Mouse (Mus musculus) frontal cortex, adult 2 months (tissue): Measurements from ENCODE around the gene Tuba3b. TPM values are rescaled to one million over a fixed set of nuclear protein-coding genes. Genes with fewer than 3 reads are reported as not detected.

Experiments
- DNase-seq, 2 experiments: peaks; one replicate each; pipeline ENCODE4 v3.0.0; 2022; ENCODE audit warnings: low spot score in 1 of 2; ENCODE audit errors: extremely low spot score in 1 of 2
- polyA plus RNA-seq: library from polyadenylated mRNA; depleted of rRNA; stranded (reverse); fragments of >200 nt; gene quantifications from 2 replicates; pipeline ENCODE4 v1.2.3, GENCODE M21; 2012; rRNA removed

Gene Tuba3b
- polyA plus RNA-seq: not detected in 2 replicates

DNA sequence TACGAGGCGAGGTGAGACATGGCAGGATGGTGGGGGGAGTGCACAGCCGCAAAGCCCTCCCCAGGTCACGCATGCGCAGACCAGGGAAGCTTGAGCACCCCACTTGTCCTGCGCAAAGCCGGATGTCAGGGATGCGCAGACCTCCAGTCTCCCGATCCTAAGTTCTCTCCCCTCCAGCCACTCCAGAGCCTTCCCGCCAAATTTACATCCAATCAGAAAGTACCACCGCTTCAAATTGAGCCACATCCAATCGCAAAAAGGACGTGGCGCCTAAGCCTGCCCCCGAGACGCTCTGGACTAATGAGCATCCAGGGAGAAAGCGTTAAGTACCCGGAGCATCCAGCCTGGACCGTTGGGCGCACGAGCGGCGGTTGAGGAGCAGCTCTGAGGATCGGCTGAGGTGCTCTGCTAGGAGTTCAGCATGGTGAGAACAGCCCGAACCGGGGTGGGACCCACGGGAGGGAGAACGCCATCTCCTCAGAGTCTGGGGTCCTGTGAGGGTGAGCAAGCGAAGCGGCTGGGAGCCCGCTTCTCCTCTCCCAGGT, at the start of gene Tuba3b:
Gene Tuba3b (plus strand): TSS at position 92 of the 545 bp plus-strand sequence.
- no peak for DNase-seq

DNA sequence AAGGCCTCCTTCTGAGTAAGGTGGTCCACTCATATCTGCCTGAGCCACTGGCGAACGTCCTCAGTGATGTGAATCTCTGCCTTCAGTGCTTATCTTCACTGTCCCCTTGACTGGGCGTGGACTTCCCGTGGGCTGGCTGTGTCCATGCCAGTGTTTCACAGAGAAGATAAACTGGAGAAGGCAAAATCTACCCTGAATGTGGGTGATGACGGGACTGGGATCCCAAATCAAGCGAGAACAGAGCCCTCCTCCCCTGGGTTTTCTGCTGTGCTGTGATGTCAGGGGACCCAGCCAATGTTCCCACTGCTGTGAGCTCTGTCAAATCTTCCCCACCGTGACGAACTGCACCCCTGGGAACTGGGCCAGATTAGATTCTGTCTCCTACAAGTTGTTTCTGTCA, 48.3 kb upstream of the Tuba3b start:
- no peak for DNase-seq

DNA sequence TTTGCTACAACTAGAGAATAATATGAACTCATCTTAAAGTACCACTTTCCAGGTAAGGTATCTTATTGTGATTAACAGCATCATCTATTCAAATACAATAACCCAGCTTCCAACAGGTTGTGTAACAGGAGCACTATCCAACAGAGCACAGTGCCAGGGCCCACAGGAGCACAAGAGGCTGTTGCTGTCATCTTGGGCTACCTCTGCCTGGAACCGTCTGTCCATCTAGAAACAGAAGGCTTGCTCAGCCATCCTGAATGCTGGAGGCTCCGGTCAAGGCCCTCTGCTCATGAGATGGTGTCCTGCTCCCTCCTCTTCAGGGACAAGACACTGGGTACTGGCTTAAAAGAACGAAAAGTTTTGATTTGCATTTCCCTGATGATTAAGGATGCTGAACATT, 47.7 kb upstream of the Tuba3b start:
- no peak for DNase-seq

DNA sequence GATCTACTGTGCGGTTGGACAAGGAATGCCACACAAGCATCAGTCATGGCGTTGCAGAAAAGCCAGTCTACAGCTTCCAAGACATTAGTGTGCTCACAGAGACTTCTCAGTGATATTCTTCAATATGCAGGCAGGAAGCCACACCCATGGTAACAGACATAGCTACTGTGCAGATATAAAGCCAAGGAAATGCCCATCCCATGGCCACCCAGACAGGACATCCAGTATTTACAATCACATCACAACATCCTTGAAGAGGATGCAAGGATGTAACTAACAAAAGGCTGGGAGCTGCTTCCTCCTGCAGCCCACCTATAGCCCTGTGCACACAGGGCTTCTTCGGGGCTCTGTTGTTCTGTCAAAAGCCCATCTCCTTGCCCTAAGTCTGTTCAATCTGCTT, 46.9 kb upstream of the Tuba3b start:
- no peak for DNase-seq

DNA sequence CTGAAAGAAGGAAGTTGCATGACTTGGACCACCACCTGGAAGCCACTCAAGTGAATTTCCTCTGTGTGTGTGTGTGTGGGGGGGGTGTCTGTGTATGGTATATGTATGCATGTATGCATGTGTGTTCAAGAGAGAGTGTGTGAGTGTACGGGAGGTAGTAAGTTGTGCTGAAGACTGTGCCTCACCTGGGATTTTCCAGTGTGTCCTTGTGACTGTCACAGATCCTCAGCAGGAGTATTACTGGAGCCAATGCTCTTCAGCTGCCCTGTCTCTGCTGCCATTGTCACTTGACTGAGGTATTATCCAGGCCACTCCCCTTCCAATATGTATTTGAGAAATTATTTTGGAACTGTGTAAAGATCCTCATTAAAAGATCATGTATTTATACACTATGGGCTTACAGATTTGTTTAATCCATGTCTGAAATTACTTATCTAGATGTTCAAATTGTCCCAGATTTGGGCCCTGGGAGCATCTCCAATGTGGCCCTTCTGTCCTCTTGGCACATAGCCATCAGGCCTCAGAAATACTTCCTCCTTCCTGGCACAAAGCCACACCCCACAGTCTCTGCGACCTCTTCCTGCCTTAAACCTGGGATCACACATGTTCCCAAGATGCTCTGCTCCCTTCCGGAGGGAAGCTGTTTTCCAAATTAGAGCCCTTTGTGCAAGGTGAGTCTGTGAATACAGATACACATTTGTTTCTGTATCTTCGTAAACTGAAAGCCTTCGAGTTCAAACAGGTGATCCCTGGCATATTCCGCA, 42.1 kb upstream of the Tuba3b start:
- DNase-seq: no peak

DNA sequence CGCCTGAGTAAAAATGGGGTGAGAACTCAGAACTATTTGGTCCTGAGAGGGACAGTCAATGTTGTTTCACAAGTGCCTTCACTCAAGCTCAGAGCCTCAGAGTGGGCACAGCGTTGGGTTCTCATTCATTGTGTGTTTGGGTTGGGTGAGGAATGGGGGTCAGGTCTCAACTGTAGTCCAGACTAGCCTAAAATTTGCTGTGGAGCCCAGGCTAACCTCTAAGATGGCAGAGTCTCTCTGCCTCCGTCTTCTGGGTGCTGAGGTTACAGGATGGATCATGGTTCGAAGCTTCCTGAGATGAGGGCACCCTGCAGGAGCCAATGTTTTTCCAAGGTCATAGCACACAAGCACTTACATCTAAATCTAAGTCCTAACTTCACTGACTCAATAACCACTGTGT, 38.8 kb upstream of the Tuba3b start:
- no peak for DNase-seq

DNA sequence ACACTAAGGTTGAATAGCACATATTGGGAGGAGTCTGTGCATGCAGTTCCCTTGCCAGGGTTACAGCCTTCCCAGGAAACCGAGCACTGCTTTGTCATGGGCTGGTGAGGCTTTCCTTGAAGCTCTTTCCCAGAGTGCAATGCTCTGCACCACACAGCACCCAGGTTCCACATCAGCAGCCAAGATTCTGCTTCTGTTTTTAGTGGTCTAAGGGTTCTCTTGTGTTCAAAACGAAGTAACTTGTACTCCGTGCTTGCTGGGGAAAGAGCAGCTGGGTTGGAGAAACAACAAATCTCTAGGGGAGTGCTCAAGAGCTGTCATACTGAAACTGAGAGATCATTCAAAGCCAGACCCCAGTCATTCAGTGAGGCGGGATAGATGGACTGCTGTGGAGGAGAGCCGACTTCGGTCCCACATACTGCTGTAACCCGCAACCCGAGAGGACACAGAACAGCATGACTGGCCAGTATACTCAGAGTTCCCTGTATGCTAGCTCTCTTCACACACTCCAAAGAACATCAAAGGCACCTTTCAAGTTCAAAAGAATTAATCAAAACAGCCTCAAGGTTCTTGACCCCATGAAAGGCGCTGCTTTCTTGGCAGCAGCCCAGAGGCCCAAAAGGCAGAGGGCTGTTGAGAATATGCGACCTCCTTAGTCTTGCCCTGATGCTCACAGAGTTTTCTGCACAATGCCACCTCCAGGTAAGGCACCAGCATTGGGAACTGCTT, 36.9 kb upstream of the Tuba3b start:
- no peak for DNase-seq

DNA sequence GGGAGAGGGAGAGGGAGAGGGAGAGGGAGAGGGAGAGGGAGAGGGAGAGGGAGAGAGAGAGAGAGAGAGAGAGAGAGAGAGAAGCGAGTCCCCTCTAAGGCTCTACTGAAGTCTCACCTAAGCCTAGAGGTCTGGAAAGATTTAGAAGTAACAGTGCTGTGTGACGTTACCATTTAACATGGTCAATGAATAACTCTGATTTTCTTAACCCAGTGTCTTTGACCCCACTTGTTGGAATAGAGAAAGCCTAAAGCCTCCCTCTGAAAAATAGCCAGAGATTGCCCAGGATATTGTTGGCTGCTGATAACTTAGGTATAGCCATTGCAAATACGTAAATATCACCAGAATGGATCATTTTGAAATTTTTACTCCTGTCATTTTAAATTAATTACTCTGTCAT, 35.8 kb upstream of the Tuba3b start:
- no peak for DNase-seq

DNA sequence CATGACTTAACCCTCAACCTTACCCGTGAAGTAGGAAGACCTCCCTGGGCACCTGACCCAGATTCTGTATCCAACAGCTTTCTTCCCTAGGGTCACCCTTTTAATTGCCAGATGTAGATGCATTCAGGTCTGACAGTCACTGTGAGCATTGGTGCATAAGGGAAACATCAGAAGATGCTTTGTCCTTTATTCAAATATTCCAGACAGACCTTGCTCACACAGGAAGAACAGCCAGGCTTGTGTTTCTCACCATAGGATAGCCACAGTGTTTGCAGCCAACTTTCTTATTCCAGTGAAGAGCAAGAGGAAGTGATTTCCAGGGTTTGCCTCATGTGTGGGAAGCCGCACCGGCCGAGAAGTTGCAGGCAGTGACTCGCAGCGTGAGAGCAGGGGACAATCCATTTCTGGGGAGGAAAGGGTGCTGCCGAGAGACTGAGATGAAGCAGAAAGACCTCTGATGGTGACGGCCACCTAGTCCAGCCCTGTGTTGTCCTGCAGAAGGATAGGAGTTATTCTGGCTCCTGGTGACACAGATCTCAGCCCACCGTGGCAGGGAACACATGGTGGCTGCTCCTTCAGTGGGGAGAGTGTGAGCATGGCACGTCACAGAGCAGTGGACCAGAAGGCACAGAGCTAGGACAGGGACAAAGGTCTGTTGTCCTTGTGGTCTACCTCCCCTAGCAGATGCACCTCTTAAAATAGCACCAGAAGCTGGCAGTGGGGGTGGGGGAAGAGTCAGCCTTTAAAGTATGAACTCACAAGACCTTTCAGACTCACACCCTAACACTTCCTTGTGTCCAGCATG, 34.0 kb upstream of the Tuba3b start:
- DNase-seq: no peak

DNA sequence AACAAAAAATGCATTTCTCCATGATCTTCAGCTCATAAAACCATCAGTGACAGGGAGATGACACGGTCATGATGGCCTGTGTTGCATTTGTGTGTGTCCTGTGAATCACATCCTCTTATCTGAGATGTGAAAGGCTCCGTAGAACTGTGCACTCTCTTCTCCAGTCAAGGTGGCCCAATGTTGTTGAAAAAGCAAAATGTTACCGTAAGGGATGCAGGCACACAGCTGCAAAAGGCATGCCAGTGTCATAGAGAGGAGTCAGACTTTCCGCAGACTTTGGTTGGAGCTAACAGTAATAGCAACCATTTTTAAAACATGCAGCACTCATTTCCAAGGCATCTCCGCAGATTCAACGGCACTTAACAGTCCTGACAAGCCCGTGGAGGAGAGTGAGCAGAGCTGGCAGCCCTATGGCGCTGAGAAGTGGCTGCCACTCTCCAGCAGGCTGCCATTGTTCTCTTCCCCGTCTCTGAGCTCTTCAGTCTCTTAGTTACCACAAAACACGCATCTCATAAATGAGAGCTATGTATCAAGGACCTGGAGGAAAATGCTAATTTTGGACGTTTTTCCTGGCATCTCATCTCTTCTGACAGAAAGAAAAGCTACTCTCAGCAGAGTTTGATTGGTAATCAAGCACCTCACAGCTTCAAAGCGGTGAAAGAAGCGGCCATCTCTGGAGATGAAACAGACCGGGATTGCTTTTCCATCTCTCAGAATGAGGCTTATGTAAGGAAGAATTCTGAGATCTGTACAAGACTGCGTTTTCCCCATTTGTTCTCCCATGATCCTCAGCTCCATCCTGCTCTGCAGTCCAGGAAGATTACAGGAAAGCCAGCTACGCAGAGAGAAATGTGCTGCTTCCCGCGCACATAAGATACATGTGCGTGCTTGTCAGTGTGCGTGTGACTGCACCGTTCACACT, 30.2 kb upstream of the Tuba3b start:
- peak in 1 of 2 experiments; percentile 41 for DNase-seq

DNA sequence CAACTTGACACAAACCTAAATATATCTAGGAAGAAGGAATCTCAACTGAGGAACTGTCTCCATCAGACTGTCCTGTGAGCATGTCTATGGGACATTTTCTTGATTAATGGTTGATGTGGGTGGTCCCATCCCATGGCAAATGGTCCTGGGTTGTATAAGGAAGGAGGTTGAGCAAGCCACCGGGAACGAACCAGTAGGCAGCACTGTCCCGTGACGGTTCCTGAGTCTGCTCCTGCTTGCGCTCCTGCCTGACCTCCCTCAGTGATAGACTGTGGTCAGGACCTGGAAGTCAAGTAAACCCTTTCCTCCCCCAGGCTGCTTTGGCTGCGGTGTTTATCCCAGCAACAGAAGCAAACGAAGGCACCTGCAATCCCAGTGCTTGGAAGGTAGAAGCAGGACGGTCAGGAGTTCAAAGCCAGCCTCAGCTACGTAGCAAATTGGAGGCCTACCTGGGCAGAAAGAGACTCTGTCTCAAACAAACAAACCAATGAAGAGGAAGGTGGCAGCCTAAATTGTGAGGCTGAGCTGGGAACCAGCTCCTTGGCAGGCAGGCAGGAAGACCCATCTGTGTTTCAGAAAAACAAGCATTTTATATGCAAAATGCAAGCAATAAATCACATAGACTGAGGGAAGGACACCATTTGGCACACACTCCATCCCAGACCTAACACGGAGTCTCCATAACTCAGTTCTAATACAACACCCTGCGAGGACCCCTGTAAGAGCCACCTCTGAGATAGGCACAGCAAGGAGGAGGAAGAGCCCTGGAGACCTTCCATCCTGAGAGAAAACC, 24.9 kb upstream of the Tuba3b start:
- no peak for DNase-seq

DNA sequence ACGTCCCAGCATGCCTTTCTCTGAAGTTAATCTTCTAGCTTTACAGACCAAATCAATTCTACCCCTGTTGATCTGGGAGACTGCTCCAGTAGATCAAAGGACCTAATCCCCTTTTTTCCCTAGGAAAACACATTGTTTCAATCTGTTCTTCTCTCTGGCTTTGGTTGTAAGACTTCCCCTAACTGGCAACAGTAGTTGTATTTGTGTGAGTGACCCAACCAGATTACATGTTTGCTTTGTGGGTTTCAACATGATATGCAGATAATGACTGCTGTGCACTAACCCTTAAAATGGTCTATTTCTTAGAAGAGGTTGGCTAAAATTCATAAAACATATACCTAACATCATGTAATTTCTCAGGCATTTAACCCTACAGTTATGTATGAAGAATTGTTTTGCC, 24.0 kb upstream of the Tuba3b start:
- DNase-seq: no peak

DNA sequence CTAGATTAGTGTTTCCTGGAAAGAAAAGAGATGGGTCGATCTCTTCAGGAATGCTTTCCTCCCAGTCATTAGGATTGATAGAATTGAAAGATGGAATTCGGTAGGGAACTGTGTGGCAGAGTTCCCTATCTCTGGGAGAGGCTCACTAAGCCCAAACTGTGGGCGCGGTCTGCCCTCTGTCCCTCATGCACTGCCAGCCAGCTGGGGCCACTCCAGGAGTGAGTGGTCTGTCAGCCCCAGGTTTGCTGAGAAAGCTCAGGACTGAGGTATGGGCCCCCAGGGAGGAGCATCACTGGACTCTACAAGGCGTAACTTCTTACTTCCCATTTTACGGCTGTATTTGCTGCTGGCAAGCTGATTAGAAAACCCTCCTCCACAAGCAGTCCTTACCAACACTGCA, 23.5 kb upstream of the Tuba3b start:
- DNase-seq: no peak

DNA sequence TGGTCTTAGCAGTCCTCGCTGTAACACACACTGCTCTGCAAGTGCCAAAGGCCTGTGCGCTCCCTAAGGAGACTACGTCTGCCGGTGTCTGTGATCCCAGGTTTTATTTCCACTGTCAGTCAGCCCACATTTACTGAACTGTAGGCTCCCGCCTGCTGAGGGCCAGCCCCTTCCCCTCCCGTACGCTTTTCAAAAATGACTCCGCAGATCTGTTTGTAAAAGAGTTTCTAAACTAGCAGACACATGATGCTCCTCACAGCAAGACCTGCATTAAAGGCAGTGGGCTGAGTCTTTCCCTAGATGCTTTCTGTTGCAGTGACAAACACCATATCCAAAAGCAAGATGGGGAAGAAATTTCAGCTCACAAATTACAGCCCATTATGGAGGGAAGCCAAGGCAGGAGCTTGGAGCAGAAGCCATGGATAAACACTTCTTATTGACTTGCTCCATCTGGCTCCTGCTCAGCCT, 23.0 kb upstream of the Tuba3b start:
- DNase-seq: no peak

DNA sequence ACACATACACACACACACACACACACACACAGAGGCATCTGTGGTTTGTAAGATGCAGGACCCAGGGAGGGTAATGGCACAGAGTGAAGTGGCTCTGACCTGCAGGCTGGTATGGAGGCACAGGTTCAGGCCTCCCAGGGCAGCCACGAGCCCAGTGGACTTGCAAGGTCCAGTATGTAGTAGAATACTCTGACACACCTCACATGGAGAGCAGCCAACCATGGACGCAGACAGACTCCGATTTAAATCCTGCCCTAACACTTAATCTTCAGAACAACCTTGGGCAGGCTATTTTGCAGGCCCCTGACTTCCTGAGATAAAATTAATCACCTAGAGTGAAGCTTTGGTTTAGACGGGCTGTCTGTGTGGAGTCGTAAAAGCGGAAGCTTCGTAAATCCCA, 21.6 kb upstream of the Tuba3b start:
- no peak for DNase-seq

DNA sequence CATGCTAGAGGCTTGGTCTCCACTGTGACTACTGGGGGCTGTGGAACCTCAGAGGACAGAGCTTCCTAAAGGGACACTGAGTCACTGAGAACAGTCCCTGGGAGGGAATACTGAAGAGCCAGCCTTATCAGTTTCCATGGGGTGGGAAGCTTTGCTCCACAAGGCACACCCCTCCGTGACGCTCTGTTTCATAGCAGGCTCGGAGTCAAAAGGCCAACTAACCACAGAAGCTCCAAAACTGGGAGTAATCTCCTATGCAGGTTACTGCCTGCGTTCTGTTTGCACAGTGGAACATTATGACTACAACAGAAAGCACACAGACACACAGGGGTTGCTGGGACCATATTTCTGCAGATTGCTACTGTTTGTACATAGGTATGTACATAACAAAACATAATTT, 19.7 kb upstream of the Tuba3b start:
- no peak for DNase-seq

DNA sequence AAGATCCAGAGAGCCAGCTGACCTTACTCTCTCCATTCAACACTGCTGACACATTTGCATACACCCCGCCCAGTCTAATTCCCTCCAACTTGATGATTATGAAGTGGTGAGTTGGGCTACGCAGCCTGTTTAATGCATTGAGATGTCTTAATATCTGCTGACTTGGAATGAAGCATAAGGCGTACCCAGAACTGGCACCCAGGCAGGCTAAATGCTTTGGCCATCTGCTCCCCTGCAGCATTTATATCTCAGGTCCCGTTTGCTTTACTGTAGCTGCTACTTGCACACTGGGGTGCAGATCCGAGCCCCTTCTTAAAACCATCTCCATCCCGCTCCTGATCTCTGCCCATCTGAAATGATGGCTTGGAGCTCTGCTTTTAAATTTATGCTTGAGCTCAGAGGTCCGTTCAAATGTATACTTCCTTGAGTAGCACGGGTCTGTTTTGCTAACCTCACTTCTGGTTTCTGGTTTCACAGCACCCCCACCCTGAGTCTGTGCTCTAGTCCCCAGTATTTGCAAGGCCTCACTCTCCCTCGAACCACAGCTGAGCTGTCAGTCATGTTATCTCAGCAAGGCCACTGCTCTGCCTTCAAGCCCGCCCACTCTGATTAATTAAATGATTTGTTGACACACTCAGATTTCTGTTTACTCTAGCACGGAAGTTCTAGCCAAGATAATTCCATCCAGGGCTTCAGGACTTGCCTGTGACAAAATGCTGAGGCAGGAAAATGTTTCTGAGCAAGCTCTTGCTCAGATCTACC, 16.6 kb upstream of the Tuba3b start:
- DNase-seq: no peak

DNA sequence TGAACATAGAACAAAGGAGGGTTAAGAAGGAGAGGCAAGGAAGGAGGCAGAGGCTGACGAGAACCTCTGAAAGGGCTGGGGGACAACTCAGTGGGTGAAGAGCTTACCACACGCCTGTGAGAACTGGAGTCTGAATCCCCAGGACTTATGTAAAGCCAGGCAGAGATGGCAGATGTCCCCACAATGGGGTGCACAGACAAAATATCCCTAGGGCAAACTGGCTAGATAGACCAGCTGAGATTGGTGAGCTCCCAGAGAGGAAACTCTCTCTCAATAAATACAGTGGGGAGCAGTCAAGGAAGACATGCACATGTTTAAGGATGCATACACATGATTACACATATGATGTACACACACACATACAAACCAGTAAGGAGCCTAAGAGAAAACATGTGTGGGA, 11.4 kb upstream of the Tuba3b start:
- DNase-seq: no peak
